Mouse (Mus musculus) kidney, adult 11 months (tissue): ENCODE data around the gene Btbd17.

Source experiments
- DNase-seq: peaks from one replicate; pipeline ENCODE4 v3.0.0; 2022

Btbd17 gene

DNA sequence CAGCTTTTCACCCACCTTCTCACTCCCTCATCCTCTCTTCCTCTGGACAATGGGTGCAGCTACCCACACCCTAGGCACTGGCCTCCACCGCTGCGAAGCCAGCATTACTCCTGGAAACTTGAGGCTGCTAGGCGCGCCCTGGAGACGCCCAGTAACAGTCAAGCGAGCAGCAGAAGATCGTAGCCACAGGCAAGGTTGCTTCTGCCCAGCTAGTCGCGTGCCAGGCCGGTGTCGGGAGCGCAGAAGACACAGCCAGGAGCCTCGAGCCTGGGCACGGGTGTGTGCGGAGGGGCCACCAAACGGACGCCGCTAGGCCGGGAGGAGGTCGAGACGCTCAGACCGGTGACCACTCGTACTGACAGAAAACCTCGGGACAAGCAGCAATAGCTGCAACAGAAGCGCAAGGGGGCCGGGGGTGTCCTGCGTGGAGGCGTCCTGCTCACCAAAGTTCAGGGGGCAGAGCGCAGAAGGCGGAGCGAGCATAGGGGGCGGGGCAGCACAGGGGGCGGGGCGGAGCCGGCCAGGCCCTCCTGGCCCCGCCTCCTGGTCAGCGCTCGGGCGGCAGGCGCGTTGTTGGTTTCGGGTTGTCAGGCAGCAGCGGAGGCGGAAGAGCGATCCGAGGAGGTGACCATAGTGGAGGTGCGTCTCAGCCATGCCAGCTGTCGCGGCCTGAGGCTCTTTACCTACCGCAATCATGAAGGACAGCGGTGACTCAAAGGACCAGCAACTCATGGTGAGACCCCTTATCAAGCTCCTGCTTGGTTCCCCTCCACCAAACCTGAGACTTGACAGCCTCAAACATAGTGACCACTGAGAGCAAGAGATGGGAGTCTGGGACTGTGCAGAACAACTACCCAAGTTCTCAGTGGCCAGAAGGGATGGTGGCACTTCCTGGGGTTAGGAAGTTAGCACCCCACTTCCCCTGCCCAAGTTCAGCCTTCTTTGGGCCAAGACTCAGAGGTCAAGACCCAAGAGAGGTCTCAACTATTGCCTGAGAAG, 30.6 kb downstream of the Btbd17 start, which contains the start of gene Kif19a:
Gene Kif19a (plus strand): TSS at position 569 of the 999 bp plus-strand sequence.
- peak; percentile 19 for DNase-seq

DNA sequence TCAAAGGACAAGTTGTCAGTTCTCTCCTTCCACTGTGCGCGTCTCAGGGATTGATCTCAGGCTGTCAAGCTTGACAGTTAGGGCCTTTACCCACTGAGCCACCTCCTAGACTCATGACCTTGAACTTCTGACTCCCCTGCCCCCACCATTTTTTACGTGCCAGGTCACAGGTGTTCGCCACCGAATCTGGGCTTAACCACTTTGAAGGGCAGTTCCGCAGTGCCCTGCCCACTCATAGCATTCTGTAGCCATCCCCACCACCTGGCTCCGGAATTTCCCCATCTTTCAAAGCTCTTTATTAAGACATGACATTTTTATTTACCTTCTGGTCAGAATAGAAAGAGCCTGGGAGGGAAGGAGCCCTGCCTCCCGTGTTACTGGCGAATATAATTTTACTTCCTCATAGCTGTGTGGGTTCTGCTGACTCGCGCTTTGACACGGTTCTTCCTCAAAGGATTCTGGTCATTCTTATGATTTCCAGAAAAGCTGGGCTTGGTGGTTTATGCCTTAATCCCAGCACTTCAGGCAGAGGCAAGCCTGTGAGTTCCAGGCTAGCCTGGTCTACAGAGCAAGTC, 48.1 kb downstream of the Btbd17 start:
- DNase-seq: no peak

GRCm38 (mm10) chr11:114745134-114745533, 50.6 kb downstream of the Btbd17 start:
- peak; percentile 71 for DNase-seq

GRCm38 (mm10) chr11:114741451-114741850, 54.3 kb downstream of the Btbd17 start:
- no peak for DNase-seq
